Mouse (Mus musculus): ENCODE data around the gene Brms1. TPM values are rescaled to one million over a fixed set of nuclear protein-coding genes. Genes with fewer than 3 reads are reported as not detected.

The Brms1 gene
- total RNA-seq, 2 experiments from 2014 or later, result 16.7 to 18.2 TPM

GRCm38 (mm10) chr19:5039301-5040114 is 1.6 kb upstream of the Brms1 start:
- DNase-seq, result no peak

GRCm38 (mm10) chr19:5041588-5041987 is 434 bp downstream of the Brms1 start:
- no peak for DNase-seq

- DNase-seq, result no peak
Observed at GRCm38 (mm10) chr19:5045531-5045930, 4.4 kb downstream of the Brms1 start.

- no peak for DNase-seq
Observed at GRCm38 (mm10) chr19:5048138-5049056, 7.2 kb downstream of the Brms1 start.

- DNase-seq, result no peak
Observed at GRCm38 (mm10) chr19:5049325-5049724, 8.2 kb downstream of the Brms1 start.

- DNase-seq, result peak; percentile 49
Observed at GRCm38 (mm10) chr19:5050047-5050905, 9.1 kb downstream of the Brms1 start, which contains the start of gene Rin1. TSS of gene Rin1 (plus strand) at chr19:5050481.

GRCm38 (mm10) chr19:5051031-5051430 is 9.9 kb downstream of the Brms1 start:
- DNase-seq, result peak; percentile 35

GRCm38 (mm10) chr19:5051515-5051914 is 10.4 kb downstream of the Brms1 start:
- no peak for DNase-seq

- no peak for DNase-seq
Observed at GRCm38 (mm10) chr19:5052166-5052822, 11.1 kb downstream of the Brms1 start.

- no peak for DNase-seq
Observed at GRCm38 (mm10) chr19:5052853-5053252, 11.7 kb downstream of the Brms1 start.

GRCm38 (mm10) chr19:5053909-5054308 is 12.8 kb downstream of the Brms1 start:
- DNase-seq, result peak; percentile 64

GRCm38 (mm10) chr19:5056251-5056650 is 15.1 kb downstream of the Brms1 start:
- DNase-seq, result peak; percentile 67

GRCm38 (mm10) chr19:5057876-5058775 is 17.0 kb downstream of the Brms1 start:
- DNase-seq, result no peak

- DNase-seq, result peak; percentile 48
Observed at GRCm38 (mm10) chr19:5058801-5059771, 17.9 kb downstream of the Brms1 start.

- DNase-seq, result peak; percentile 47
Observed at GRCm38 (mm10) chr19:5060365-5061330, 19.5 kb downstream of the Brms1 start.

- DNase-seq, result no peak
Observed at GRCm38 (mm10) chr19:5062041-5062440, 20.9 kb downstream of the Brms1 start.

- peak; percentile 46 for DNase-seq
Observed at GRCm38 (mm10) chr19:5062446-5062845, 21.3 kb downstream of the Brms1 start.

GRCm38 (mm10) chr19:5065104-5065503 is 23.9 kb downstream of the Brms1 start:
- DNase-seq, result peak; percentile 51
